Mouse (Mus musculus): ENCODE data around the gene Casc3. TPM values are rescaled to one million over a fixed set of nuclear protein-coding genes. Genes with fewer than 3 reads are reported as not detected.
"Not testable (repeated sequence)": the region's sequence is repeated elsewhere in the genome, so short reads cannot be mapped to it uniquely, and the experiment has no call there.

Gene Casc3
- polyA plus RNA-seq, 1 experiment from 2014 or later: 34.8 TPM

DNA sequence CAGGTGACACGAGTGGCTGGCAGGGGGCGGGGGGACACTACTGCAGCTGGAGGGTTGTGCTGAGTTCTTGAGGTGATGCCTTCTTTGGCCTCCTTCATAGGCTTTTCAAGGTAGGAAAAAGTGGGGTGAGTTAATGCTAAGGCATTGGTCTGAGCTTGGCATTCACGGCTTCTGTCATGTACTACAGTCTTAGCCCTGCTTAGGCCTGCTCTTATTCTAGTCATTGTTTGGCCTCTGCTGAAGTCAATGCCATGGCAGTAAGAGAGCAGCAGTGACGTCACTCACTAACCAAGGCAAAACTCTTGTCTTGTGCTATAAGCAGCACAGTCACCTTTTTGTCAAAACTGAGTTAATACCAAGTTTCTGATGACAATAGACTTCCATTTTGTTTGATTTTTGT lies 6.8 kb upstream of the Casc3 start:
- WGBS: 75% methylated on average over 4 of the region's 4 CpGs
- DNase-seq (ENCODE audit: low spot score): no peak
- Histone ChIP-seq H3K4me3 (ENCODE audit: low read depth, low read length) (peak overlapping the region; percentile 100), H3K36me3 (ENCODE audit: control insufficient read depth, insufficient read depth, low read length) (peaks cover 43% of the 10 kb centered on the region), H3K9me3 (ENCODE audit: control insufficient read depth, low read length) (no peaks in the 10 kb centered on the region), H3K27me3 (replicated peaks; ENCODE audit: control insufficient read depth, insufficient read depth, low read length) (no peaks in the 10 kb centered on the region), H3K9ac (ENCODE audit: low read depth, low read length) (peak overlapping the region; percentile 100), H3K4me2 (peak overlapping the region; percentile 84), H3K4me1 (replicated peaks; ENCODE audit: control insufficient read depth, insufficient read depth, low read length) (peaks cover 32% of the 10 kb centered on the region), H3K27ac (ENCODE audit: low read depth, low read length) (no peak overlapping the region)
- ATAC-seq (replicated peaks; ENCODE audit: low FRiP score): no peak

DNA sequence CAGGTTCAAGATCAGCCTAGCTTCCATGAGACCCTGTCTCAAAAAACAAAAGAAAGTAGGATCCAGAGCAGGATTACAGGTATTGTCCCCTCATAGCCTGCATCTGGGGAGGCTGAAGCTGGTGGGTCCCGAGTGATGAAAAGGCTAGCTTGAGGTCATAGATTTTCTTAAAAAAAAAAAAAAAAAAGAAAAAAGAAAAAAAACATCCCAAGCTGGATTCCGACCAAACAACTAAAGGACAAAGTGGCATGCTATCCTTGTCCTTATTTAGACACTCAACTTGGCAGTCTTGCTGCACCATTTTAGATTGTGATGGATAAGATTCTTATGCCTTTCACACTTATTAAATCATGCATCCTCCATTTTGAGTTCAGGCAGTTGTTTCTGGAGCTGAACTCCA lies 3.7 kb downstream of the Casc3 start:
- no peak overlapping the region for H3K9ac ChIP-seq (ENCODE audit: low read depth, low read length)
- no peaks in the 10 kb centered on the region for H3K9me3 ChIP-seq (ENCODE audit: control insufficient read depth, low read length)
- peaks cover 36% of the 10 kb centered on the region for H3K36me3 ChIP-seq (ENCODE audit: control insufficient read depth, insufficient read depth, low read length)
- peak overlapping the region; percentile 83 for H3K4me2 ChIP-seq
- peak overlapping the region; percentile 70; the same call in 1 of the 2 replicates for H3K27ac ChIP-seq (ENCODE audit: low read depth, low read length)
- H3K4me1 ChIP-seq (replicated peaks; ENCODE audit: control insufficient read depth, insufficient read depth, low read length): peaks cover 12% of the 10 kb centered on the region; the same call in 1 of the 2 replicates
- 75% methylated on average over 2 of the region's 2 CpGs for WGBS
- H3K27me3 ChIP-seq (replicated peaks; ENCODE audit: control insufficient read depth, insufficient read depth, low read length): no peaks in the 10 kb centered on the region
- DNase-seq (ENCODE audit: low spot score) (no peak), ATAC-seq (replicated peaks; ENCODE audit: low FRiP score) (no peak)
- H3K4me3 ChIP-seq (ENCODE audit: low read depth, low read length): peak overlapping the region; percentile 75

DNA sequence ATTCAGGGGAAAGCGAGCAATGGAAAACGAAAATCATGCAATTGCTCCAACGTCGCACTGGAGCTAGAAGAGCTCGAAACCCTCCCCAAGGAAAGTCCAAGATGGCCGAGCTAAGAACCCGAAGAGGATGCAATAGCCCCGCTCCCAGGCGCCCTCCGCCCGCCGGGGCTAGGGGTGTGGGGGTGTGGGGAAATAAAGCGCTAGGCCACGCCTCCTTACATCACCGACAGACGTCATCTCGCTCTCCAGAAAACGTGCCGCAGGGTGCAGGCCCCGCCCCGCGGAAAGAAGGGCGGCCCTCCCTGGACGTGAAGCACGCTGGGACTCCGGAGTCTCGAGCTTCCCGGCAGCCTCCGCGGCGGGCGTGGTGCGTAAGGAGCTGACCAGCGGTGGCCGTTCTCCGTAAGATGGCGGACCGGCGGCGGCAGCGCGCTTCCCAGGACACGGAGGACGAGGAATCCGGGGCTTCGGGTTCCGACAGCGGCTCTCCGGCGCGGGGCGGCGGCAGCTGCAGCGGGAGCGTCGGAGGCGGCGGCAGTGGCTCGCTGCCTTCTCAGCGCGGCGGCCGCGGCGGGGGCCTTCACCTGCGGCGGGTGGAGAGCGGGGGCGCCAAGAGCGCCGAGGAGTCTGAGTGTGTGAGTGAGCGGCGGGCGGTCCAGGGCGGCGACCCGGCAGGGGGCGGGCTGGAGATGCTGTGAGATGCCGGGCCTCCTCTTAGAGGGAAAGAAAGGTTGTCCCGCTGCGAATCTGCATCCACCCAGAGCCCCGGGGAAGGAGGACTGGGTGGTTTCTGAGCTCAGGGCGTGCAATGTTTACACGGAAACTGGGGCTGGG lies 5.0 kb downstream of the Casc3 start:
- ATAC-seq (replicated peaks; ENCODE audit: low FRiP score): peak; percentile 99
- H3K27me3 ChIP-seq (replicated peaks; ENCODE audit: control insufficient read depth, insufficient read depth, low read length): no peaks in the 10 kb centered on the region
- peaks cover 33% of the 10 kb centered on the region for H3K36me3 ChIP-seq (ENCODE audit: control insufficient read depth, insufficient read depth, low read length)
- H3K9ac ChIP-seq (ENCODE audit: low read depth, low read length): peak overlapping the region; percentile 88
- peaks cover 12% of the 10 kb centered on the region; the same call in 1 of the 2 replicates for H3K4me1 ChIP-seq (replicated peaks; ENCODE audit: control insufficient read depth, insufficient read depth, low read length)
- no peaks in the 10 kb centered on the region for H3K9me3 ChIP-seq (ENCODE audit: control insufficient read depth, low read length)
- DNase-seq (ENCODE audit: low spot score): peak; percentile 98
- peak overlapping the region; percentile 83 for H3K4me2 ChIP-seq
- peak overlapping the region; percentile 87 for H3K27ac ChIP-seq (ENCODE audit: low read depth, low read length)
- H3K4me3 ChIP-seq (ENCODE audit: low read depth, low read length): peak overlapping the region; percentile 75
- WGBS: under 1% methylated on average over 78 of the region's 84 CpGs

DNA sequence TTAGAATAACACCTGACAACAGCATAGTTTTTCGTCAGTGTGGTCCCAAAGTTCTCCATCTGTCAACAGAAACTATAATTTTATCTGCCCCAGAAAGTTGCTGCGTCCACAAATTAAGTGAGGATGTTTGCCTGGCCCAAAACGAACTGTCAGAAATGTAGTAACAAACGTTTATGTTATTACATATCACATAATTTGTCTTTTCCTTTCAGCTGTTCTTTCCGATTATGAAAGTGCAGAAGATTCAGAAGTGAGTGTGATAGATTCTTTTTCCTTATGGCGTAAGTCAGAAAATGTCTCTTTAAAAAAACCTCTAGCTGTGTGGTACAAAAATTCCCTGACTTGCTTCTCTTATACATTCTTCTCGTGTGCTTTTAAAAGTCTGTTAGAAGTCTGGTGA lies 6.0 kb downstream of the Casc3 start:
- WGBS: 60% methylated on average over 7 of the region's 7 CpGs
- Histone ChIP-seq H3K27ac (ENCODE audit: low read depth, low read length) (peak overlapping the region; percentile 87; the same call in 1 of the 2 replicates), H3K4me1 (replicated peaks; ENCODE audit: control insufficient read depth, insufficient read depth, low read length) (peaks cover 12% of the 10 kb centered on the region; the same call in 1 of the 2 replicates), H3K36me3 (ENCODE audit: control insufficient read depth, insufficient read depth, low read length) (peaks cover 27% of the 10 kb centered on the region), H3K9me3 (ENCODE audit: control insufficient read depth, low read length) (no peaks in the 10 kb centered on the region), H3K4me3 (ENCODE audit: low read depth, low read length) (peak overlapping the region; percentile 75), H3K9ac (ENCODE audit: low read depth, low read length) (peak overlapping the region; percentile 88), H3K27me3 (replicated peaks; ENCODE audit: control insufficient read depth, insufficient read depth, low read length) (no peaks in the 10 kb centered on the region), H3K4me2 (peak overlapping the region; percentile 83)
- DNase-seq (ENCODE audit: low spot score): no peak
- ATAC-seq (replicated peaks; ENCODE audit: low FRiP score): no peak

DNA sequence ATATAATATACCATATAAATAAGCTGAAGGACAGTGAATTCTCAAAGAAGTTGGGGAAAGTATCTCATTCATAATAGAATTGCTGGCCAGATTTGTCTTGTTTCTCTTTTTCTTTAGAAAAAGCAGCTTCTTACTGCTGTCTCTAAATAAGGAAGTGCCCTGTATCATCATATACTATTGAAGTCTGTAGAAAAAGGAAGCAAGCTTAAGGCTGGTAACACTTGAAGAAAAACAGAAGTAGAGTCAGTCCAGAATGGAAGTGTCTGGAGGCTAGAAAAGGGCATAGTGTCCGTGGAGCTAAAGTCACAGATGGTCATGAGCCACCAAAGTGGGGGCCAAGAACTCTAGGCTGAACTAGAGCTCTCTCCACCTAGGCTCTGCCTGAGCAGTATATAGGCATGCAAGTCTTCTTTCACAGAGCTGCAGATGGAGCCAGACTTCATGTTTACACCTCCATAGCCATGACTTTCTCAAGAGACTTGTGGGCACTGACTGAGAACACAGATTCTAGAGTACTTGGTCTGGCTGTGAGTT lies 12.1 kb downstream of the Casc3 start:
- Histone ChIP-seq H3K4me2 (no peak overlapping the region; the same call in 1 of the 2 replicates), H3K27me3 (replicated peaks; ENCODE audit: control insufficient read depth, insufficient read depth, low read length) (no peaks in the 10 kb centered on the region), H3K36me3 (ENCODE audit: control insufficient read depth, insufficient read depth, low read length) (peaks cover 58% of the 10 kb centered on the region), H3K9ac (ENCODE audit: low read depth, low read length) (no peak overlapping the region), H3K4me1 (replicated peaks; ENCODE audit: control insufficient read depth, insufficient read depth, low read length) (no peaks in the 10 kb centered on the region; the same call in 1 of the 2 replicates), H3K4me3 (ENCODE audit: low read depth, low read length) (no peak overlapping the region), H3K27ac (ENCODE audit: low read depth, low read length) (no peak overlapping the region), H3K9me3 (ENCODE audit: control insufficient read depth, low read length) (no peaks in the 10 kb centered on the region)
- WGBS: 56% methylated on average over 1 of the region's 1 CpGs
- ATAC-seq (replicated peaks; ENCODE audit: low FRiP score) (no peak), DNase-seq (ENCODE audit: low spot score) (no peak)

DNA sequence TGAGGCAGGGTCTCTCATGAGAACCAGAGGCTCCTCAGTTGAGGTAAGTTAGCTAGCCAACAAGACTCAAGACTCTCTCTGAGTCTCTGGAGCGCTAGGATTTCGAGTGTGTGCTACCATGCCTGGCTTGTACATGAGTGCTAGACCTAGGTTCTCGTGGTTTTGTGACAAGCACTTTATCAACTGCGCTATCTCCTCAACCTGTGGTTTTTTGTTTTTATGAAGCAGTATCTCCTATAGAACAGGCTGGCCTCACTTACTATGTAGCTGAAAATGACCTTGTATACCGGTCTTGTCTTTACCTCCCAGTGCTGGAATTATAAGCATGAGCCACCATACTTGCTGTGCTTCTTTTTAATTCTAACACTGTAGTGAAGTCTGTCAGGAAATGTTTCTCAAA lies 16.3 kb downstream of the Casc3 start:
- Histone ChIP-seq H3K27ac (ENCODE audit: low read depth, low read length) (no peak overlapping the region), H3K9me3 (ENCODE audit: control insufficient read depth, low read length) (no peaks in the 10 kb centered on the region), H3K4me2 (no peak overlapping the region), H3K4me3 (ENCODE audit: low read depth, low read length) (no peak overlapping the region), H3K27me3 (replicated peaks; ENCODE audit: control insufficient read depth, insufficient read depth, low read length) (no peaks in the 10 kb centered on the region), H3K4me1 (replicated peaks; ENCODE audit: control insufficient read depth, insufficient read depth, low read length) (no peaks in the 10 kb centered on the region; the same call in 1 of the 2 replicates), H3K9ac (ENCODE audit: low read depth, low read length) (no peak overlapping the region), H3K36me3 (ENCODE audit: control insufficient read depth, insufficient read depth, low read length) (peaks cover 67% of the 10 kb centered on the region)
- DNase-seq (ENCODE audit: low spot score) (no peak), ATAC-seq (replicated peaks; ENCODE audit: low FRiP score) (peak; percentile 51; the same call in 1 of the 2 replicates)
- WGBS: 60% methylated on average over 5 of the region's 5 CpGs

DNA sequence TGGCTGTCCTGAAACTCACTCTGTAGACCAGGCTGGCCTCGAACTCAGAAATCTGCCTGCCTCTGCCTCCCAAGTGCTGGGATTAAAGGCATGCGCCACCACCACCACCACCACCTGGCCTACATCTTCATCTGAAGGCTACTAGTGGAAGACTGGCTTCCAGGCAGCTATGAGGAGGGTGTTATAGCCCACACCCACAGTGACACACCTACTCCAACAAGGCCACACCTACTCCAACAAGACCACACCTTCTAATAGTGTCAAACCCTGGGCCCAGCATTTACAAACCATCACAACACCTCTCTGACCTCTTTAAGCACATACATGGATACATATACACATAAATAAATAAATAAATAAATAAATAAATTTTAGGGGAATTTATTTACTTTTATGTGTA lies 21.4 kb downstream of the Casc3 start:
- not testable (repeated sequence) for H3K4me2 ChIP-seq; DNase-seq (ENCODE audit: low spot score); H3K9ac ChIP-seq (ENCODE audit: low read depth, low read length); H3K27me3 ChIP-seq (replicated peaks; ENCODE audit: control insufficient read depth, insufficient read depth, low read length); H3K9me3 ChIP-seq (ENCODE audit: control insufficient read depth, low read length); H3K27ac ChIP-seq (ENCODE audit: low read depth, low read length); ATAC-seq (replicated peaks; ENCODE audit: low FRiP score); H3K4me3 ChIP-seq (ENCODE audit: low read depth, low read length); H3K4me1 ChIP-seq (replicated peaks; ENCODE audit: control insufficient read depth, insufficient read depth, low read length)
- H3K36me3 ChIP-seq (ENCODE audit: control insufficient read depth, insufficient read depth, low read length): peaks cover 63% of the 10 kb centered on the region
- WGBS: 82% methylated on average over 2 of the region's 2 CpGs

DNA sequence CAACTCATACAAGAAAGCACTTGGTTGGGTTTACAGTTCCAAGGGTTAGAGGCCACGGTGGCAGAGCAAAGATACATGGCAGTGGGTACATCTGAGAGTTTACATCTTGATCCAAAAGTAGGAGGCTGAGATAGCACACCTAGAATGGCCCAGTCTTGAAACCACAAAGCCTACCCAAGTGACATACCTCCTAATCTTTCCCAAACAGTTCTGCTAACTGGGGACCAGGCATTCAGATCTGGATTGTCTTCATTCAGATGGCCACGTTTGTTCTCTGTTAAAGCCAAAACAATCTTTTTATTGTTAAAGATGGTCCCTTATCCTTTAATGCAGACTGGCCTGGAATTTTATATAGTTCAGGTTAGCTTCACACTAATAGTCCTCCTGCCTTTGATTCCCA lies 23.2 kb downstream of the Casc3 start:
- Histone ChIP-seq H3K9me3 (ENCODE audit: control insufficient read depth, low read length) (no peaks in the 10 kb centered on the region), H3K4me3 (ENCODE audit: low read depth, low read length) (no peak overlapping the region), H3K9ac (ENCODE audit: low read depth, low read length) (no peak overlapping the region), H3K4me1 (replicated peaks; ENCODE audit: control insufficient read depth, insufficient read depth, low read length) (no peaks in the 10 kb centered on the region), H3K27ac (ENCODE audit: low read depth, low read length) (no peak overlapping the region), H3K36me3 (ENCODE audit: control insufficient read depth, insufficient read depth, low read length) (peaks cover 60% of the 10 kb centered on the region), H3K27me3 (replicated peaks; ENCODE audit: control insufficient read depth, insufficient read depth, low read length) (no peaks in the 10 kb centered on the region), H3K4me2 (no peak overlapping the region)
- ATAC-seq (replicated peaks; ENCODE audit: low FRiP score) (peak; percentile 69), DNase-seq (ENCODE audit: low spot score) (no peak)
- WGBS: 61% methylated on average over 2 of the region's 2 CpGs

Data from liver, embryonic 11.5 days (tissue).